Mouse (Mus musculus): ENCODE results near the gene Ryr2.

DNA sequence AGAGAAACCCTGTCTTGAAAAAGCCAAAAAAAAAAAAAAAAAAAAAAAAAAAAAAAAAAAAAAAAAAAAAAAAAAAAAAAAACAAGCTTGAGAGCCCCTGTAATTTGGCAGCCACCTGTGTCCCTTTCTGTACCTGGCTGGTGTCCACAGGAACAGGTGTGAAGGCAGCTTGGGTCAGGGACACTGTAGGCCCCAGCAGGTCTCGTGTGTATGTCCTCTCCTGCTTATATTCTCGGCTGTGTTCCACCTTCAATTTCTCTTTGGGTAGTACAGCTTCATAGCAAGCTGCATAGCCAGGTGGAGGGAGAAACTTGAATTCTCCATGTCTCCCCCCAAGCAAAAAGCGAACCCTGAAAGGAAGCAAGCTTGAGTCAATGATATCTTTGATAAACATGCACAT is 314.2 kb downstream of the Ryr2 start:
- TF ChIP-seq EP300 (IDR thresholded peaks at IDR 0.05; ENCODE audit: insufficient read depth, low read depth, low read length) (no peak), CTCF (IDR thresholded peaks at IDR 0.05) (no peak), POLR2A (IDR thresholded peaks at IDR 0.05; ENCODE audit: insufficient read depth, low read depth, low read length) (no peak)
